Mouse (Mus musculus): Measurements from ENCODE around the gene Slc5a4b. TPM values are rescaled to one million over a fixed set of nuclear protein-coding genes. Genes with fewer than 3 reads are reported as not detected.

Gene Slc5a4b
- polyA plus RNA-seq (2017; shearing (Covaris generic)), result 0.11 TPM

GRCm38 (mm10) chr10:76110861-76111260 is at the start of gene Slc5a4b:
Gene Slc5a4b, minus strand, starts transcription at chr10:76110961.

DNA sequence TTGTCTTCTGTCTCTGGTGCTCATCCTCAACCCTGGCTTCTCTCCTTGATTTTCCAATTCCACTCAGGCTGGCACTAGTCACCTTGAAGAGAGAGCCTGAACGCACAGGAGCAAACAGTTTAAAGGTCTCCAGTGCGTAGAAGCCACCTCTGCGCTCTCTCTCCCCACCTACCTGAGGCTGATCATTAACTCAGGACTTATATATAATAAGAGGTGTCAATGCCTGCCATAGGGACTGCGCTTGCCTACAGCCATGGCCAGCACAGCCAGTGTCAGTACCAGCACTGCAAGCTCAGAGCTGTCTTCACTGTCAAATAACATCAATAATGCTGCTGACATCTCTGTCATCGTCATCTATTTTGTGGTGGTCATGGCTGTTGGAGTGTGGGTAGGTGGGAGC is 36.5 kb upstream of the Slc5a4b start, which contains the start of gene Slc5a4a:
TSS of gene Slc5a4a (plus strand) at position 174 of the 400 bp plus-strand sequence.

DNA sequence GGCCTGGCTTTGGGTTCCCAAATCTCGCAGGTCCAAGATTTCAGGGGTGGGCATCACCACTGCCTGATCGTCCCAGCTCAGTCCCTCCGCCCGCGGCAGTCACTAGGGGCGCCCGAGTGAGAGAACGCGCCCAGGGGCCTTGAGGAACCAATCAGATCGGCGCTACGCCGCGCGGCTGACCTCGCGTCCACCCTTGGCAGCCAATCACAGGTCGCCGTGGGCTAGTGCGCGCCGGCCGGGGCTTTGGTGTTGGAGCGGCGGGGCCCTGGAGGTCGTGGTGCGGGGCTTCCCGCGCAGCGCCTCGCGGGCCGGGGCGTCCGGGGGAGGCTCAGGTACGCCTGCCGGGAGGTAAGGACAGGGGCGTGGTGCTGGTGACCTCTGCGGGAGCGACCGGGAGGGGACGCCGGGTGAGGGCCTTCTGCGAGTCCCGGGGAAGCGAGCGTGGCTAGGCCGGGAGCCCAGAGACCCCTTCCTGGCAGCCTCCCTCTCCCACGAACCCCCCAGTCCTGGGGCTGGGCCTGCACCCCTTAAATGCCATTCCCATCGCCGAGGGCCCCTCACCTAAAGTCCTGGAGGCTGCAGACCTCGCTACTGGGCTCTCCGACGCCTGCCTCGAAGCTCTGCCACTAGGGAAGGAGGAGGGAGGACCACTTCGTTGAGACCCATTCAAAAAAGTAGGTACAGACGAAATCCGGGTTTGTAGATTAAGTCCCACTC is 78.2 kb downstream of the Slc5a4b start, which contains the start of gene Zfp280b:
TSS of gene Zfp280b (plus strand) at position 249 of the 717 bp plus-strand sequence.

Other genes with a start within 250 kb of the Slc5a4b start
- 1.7 TPM for gene Derl3, start 217.5 kb downstream of the Slc5a4b start, polyA plus RNA-seq (2017; shearing (Covaris generic))
- 44.5 TPM for gene Smarcb1, start 189.3 kb downstream of the Slc5a4b start, polyA plus RNA-seq (2017; shearing (Covaris generic))
- gene Chchd10, start 177.8 kb downstream of the Slc5a4b start, polyA plus RNA-seq (2017; shearing (Covaris generic)), result 39.1 TPM
- gene Mmp11, start 174.5 kb downstream of the Slc5a4b start, polyA plus RNA-seq (2017; shearing (Covaris generic)), result 1.9 TPM
- not detected for gene Gm867, start 170.3 kb downstream of the Slc5a4b start, polyA plus RNA-seq (2017; shearing (Covaris generic))
- not detected for gene Vpreb3, start 167.9 kb downstream of the Slc5a4b start, polyA plus RNA-seq (2017; shearing (Covaris generic))
- gene Gm5134, start 156.4 kb downstream of the Slc5a4b start, polyA plus RNA-seq (2017; shearing (Covaris generic)), result 1.3 TPM
- gene Zfp280b, start 78.3 kb downstream of the Slc5a4b start, polyA plus RNA-seq (2017; shearing (Covaris generic)), result 25.8 TPM
- not detected for gene Slc5a4a, start 36.5 kb upstream of the Slc5a4b start, polyA plus RNA-seq (2017; shearing (Covaris generic))
- 13.6 TPM for gene Prmt2, start 126.9 kb upstream of the Slc5a4b start, polyA plus RNA-seq (2017; shearing (Covaris generic))
- not detected for gene S100b, start 142.9 kb upstream of the Slc5a4b start, polyA plus RNA-seq (2017; shearing (Covaris generic))
- gene Dip2a, start 234.3 kb upstream of the Slc5a4b start, polyA plus RNA-seq (2017; shearing (Covaris generic)), result 4.5 TPM

All from naive thymus-derived CD4-positive, alpha-beta T cell, adult 5 months (primary cell).